Mouse (Mus musculus) ES-E14 (cell line): ENCODE data around the gene Fam129c.

Experiments used
- MAFK ChIP-seq: IDR thresholded peaks from 2 replicates; pipeline ENCODE4 v1.6.1; 2014; ENCODE audit warnings: mild to moderate bottlenecking, low read depth, low read length, inconsistent platforms; ENCODE audit not compliant: insufficient read depth
- ZNF384 ChIP-seq: IDR thresholded peaks from 2 replicates; pipeline ENCODE4 v1.6.1; 2012; ENCODE audit warnings: low read depth, low read length, inconsistent platforms

GRCm38 (mm10) chr8:71579009-71579408 lies 18.4 kb upstream of the Fam129c start:
- no peak for TF ChIP-seq MAFK
- no peak for TF ChIP-seq ZNF384
